Comparison of ENCODE assay signal across 9 mouse cellular contexts in the genomic region with DNA sequence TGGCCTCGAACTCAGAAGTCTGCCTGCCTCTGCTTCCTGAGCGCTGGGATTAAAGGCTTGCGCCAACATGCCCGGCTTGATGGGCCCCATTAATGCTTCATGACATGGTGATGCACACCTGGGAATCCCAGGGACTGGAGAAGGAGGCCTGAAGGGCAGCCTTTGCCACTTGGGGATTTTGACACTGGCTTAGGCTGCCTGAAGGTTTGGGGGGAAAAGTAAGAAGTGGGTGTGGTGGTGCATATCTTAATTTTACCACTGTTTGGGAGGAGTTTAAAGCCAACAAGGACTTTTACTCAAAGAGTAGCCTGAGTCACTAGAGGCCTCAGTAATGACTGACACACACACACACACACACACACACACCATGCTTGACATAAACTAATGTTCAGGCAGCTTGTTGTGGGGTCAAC. TPM values are rescaled to one million over a fixed set of nuclear protein-coding genes. Genes with fewer than 3 reads are reported as not detected.
DNase-seq lines count a peak whose midpoint lies in the region; ATAC-seq and TF ChIP-seq lines count a peak whose summit lies in the region.
"Had no signal": no experiment of that assay in that cellular context is flagged by ENCODE, and none has a peak within 500 bp of the region (broad histone marks: within the 10 kb centered on the region; RNA-seq: fewer than 3 reads in every experiment).

No protein-coding gene starts in this region.

- H3K27me3 ChIP-seq in kidney, postnatal 0 days (ENCODE audit: insufficient read depth, low read length), result no peaks in the 10 kb centered on the region
- H3K27me3 ChIP-seq in heart, embryonic 12.5 days (replicated peaks), result no peaks in the 10 kb centered on the region
- H3K27me3 ChIP-seq in hindbrain, embryonic 13.5 days, result no peaks in the 10 kb centered on the region
- H3K27me3 ChIP-seq in hindbrain, embryonic 11.5 days (ENCODE audit: control insufficient read depth, insufficient read depth, low read length), result no peaks in the 10 kb centered on the region

- 85% methylated on average over 4 of the region's 4 CpGs for WGBS in kidney, postnatal 0 days
- WGBS in heart, embryonic 12.5 days, result 89% methylated on average over 4 of the region's 4 CpGs
- 90% methylated on average over 4 of the region's 4 CpGs for WGBS in hindbrain, embryonic 13.5 days
- 94% methylated on average over 4 of the region's 4 CpGs for WGBS in hindbrain, embryonic 11.5 days

- H3K4me1 ChIP-seq in kidney, postnatal 0 days (replicated peaks; ENCODE audit: insufficient read depth, low read length), result peaks cover 48% of the 10 kb centered on the region
- peaks cover 78% of the 10 kb centered on the region for H3K4me1 ChIP-seq in heart, embryonic 12.5 days (replicated peaks)
- peaks cover 77% of the 10 kb centered on the region for H3K4me1 ChIP-seq in hindbrain, embryonic 13.5 days (replicated peaks)
- H3K4me1 ChIP-seq in hindbrain, embryonic 11.5 days (replicated peaks; ENCODE audit: control insufficient read depth, insufficient read depth, low read length), result peaks cover 6% of the 10 kb centered on the region

- peak overlapping the region; percentile 60; the same call in 1 of the 2 replicates for H3K27ac ChIP-seq in kidney, postnatal 0 days
- H3K27ac ChIP-seq in heart, embryonic 12.5 days (ENCODE audit: poor library complexity, severe bottlenecking), result peak overlapping the region; percentile 96
- no peak overlapping the region for H3K27ac ChIP-seq in hindbrain, embryonic 13.5 days
- no peak overlapping the region for H3K27ac ChIP-seq in hindbrain, embryonic 11.5 days (ENCODE audit: low read depth, low read length)

- ATAC-seq in kidney, postnatal 0 days (replicated peaks; ENCODE audit: low FRiP score, low read depth), result no peak
- ATAC-seq in heart, embryonic 12.5 days (ENCODE audit: insufficient number of reproducible peaks, low FRiP score), result no peak
- ATAC-seq in hindbrain, embryonic 13.5 days (ENCODE audit: low FRiP score), result no peak
- ATAC-seq in hindbrain, embryonic 11.5 days (ENCODE audit: low FRiP score), result no peak

- H3K9me3 ChIP-seq in kidney, postnatal 0 days (replicated peaks; ENCODE audit: low read length), result no peaks in the 10 kb centered on the region
- no peaks in the 10 kb centered on the region for H3K9me3 ChIP-seq in heart, embryonic 12.5 days (replicated peaks)
- H3K9me3 ChIP-seq in hindbrain, embryonic 13.5 days, result no peaks in the 10 kb centered on the region
- no peaks in the 10 kb centered on the region for H3K9me3 ChIP-seq in hindbrain, embryonic 11.5 days (ENCODE audit: control insufficient read depth, low read length)

- H3K36me3 ChIP-seq in kidney, postnatal 0 days (ENCODE audit: insufficient read depth, low read length), result peaks cover 22% of the 10 kb centered on the region; the same call in 1 of the 2 replicates
- peaks cover 57% of the 10 kb centered on the region for H3K36me3 ChIP-seq in heart, embryonic 12.5 days
- peaks cover 55% of the 10 kb centered on the region for H3K36me3 ChIP-seq in hindbrain, embryonic 13.5 days
- H3K36me3 ChIP-seq in hindbrain, embryonic 11.5 days (ENCODE audit: control insufficient read depth, insufficient read depth, low read length), result no peaks in the 10 kb centered on the region

- DNase-seq in kidney, postnatal 0 days (ENCODE audit: low spot score), result no peak
- no peak for DNase-seq in kidney, postnatal 4 days
- DNase-seq in ES-CJ7 (ENCODE audit: low read depth, low spot score), result peak; percentile 35
- DNase-seq in lung, postnatal 10 days, result peak; percentile 4
- no peak for DNase-seq in hindbrain, embryonic 11.5 days (ENCODE audit: low spot score)
- DNase-seq: kidney, postnatal 14 days; right cerebral cortex, postnatal 14 days had no signal

- TF ChIP-seq CTCF in kidney, postnatal 0 days (IDR thresholded peaks at IDR 0.05; ENCODE audit: low read depth), result no peak

- H3K4me2 ChIP-seq in kidney, postnatal 0 days (ENCODE audit: low read length), result no peak overlapping the region
- H3K4me2 ChIP-seq in heart, embryonic 12.5 days, result peak overlapping the region; percentile 8; the same call in 1 of the 2 replicates
- H3K4me2 ChIP-seq in hindbrain, embryonic 13.5 days, result no peak overlapping the region
- H3K4me2 ChIP-seq in hindbrain, embryonic 11.5 days (replicated peaks; ENCODE audit: low read depth, low read length), result no peak overlapping the region

- no peak overlapping the region for H3K4me3 ChIP-seq in kidney, postnatal 0 days (replicated peaks; ENCODE audit: low read depth, low read length)
- H3K4me3 ChIP-seq in heart, embryonic 12.5 days, result no peak overlapping the region
- H3K4me3 ChIP-seq in hindbrain, embryonic 13.5 days, result no peak overlapping the region
- no peak overlapping the region for H3K4me3 ChIP-seq in hindbrain, embryonic 11.5 days (ENCODE audit: low read depth, low read length)

- H3K9ac ChIP-seq in kidney, postnatal 0 days (ENCODE audit: low read depth, low read length), result no peak overlapping the region
- H3K9ac ChIP-seq in heart, embryonic 12.5 days, result peak overlapping the region; percentile 57; the same call in 1 of the 2 replicates
- no peak overlapping the region for H3K9ac ChIP-seq in hindbrain, embryonic 13.5 days
- no peak overlapping the region for H3K9ac ChIP-seq in hindbrain, embryonic 11.5 days (ENCODE audit: low read depth, low read length)

RNA-seq across cellular contexts. Expression of a gene that starts 6.4 kb away (rescaled TPM):
- polyA plus RNA-seq in kidney, postnatal 0 days (2015; fragmentation: Nextera tagmentation; extraction: Ambion mirVana), result 60.9 and 70.2 TPM in 2 replicates
- 65.2 and 66.9 TPM in 2 replicates for polyA plus RNA-seq in heart, embryonic 12.5 days (2016; fragmentation: Nextera tagmentation; extraction: Ambion mirVana)
- polyA plus RNA-seq in hindbrain, embryonic 13.5 days (2015; fragmentation: Nextera tagmentation; extraction: Ambion mirVana), result 49.3 and 54.2 TPM in 2 replicates
- polyA plus RNA-seq in hindbrain, embryonic 11.5 days (2014; fragmentation: Nextera tagmentation; extraction: Ambion mirVana), result 76.1 and 87.4 TPM in 2 replicates

RNA-seq across cellular contexts. Expression of a gene that starts 22.8 kb away (rescaled TPM):
- polyA plus RNA-seq in kidney, postnatal 0 days (2015; fragmentation: Nextera tagmentation; extraction: Ambion mirVana), result 3.6 TPM in 2 replicates
- 4.3 and 4.9 TPM in 2 replicates for polyA plus RNA-seq in heart, embryonic 12.5 days (2016; fragmentation: Nextera tagmentation; extraction: Ambion mirVana)
- 0.98 and 1.0 TPM in 2 replicates for polyA plus RNA-seq in hindbrain, embryonic 13.5 days (2015; fragmentation: Nextera tagmentation; extraction: Ambion mirVana)
- polyA plus RNA-seq in hindbrain, embryonic 11.5 days (2014; fragmentation: Nextera tagmentation; extraction: Ambion mirVana), result 0.14 and 0.80 TPM in 2 replicates

RNA-seq across cellular contexts. Expression of a gene that starts 40.2 kb away (rescaled TPM):
- polyA plus RNA-seq in kidney, postnatal 0 days (2015; fragmentation: Nextera tagmentation; extraction: Ambion mirVana), result 53.8 and 57.3 TPM in 2 replicates
- 50.8 and 51.4 TPM in 2 replicates for polyA plus RNA-seq in heart, embryonic 12.5 days (2016; fragmentation: Nextera tagmentation; extraction: Ambion mirVana)
- polyA plus RNA-seq in hindbrain, embryonic 13.5 days (2015; fragmentation: Nextera tagmentation; extraction: Ambion mirVana), result 106 and 108 TPM in 2 replicates
- 83.4 and 87.4 TPM in 2 replicates for polyA plus RNA-seq in hindbrain, embryonic 11.5 days (2014; fragmentation: Nextera tagmentation; extraction: Ambion mirVana)

Comparison
In these comparisons a context has a peak if more than half of its experiments do, and no peak if none do; other contexts are left out.
1. DNase-seq: peak in ES-CJ7 (single experiment) and lung, postnatal 10 days (single experiment); none in kidney, postnatal 0 days (single experiment), kidney, postnatal 4 days (0 of 2) and hindbrain, embryonic 11.5 days (single experiment).
2. H3K27ac ChIP-seq: peak in kidney, postnatal 0 days (single experiment) and heart, embryonic 12.5 days (single experiment); none in hindbrain, embryonic 13.5 days (single experiment) and hindbrain, embryonic 11.5 days (single experiment).